Mouse (Mus musculus) layer of hippocampus, postnatal 25 days (tissue): ENCODE data around the gene Rnf186. TPM values are rescaled to one million over a fixed set of nuclear protein-coding genes. Genes with fewer than 3 reads are reported as not detected.
"Not testable (repeated sequence)": the region's sequence is repeated elsewhere in the genome, so short reads cannot be mapped to it uniquely, and the experiment has no call there.

ENCODE experiments used
- DNase-seq, 2 experiments: peaks; one replicate each; pipeline ENCODE4 v3.0.0; 2022; ENCODE audit warnings: mixed read lengths in 2 of 2, low spot score in 1 of 2; ENCODE audit errors: extremely low spot score in 1 of 2
- total RNA-seq, 2 experiments: library from RNA; stranded (reverse); gene quantifications; 2 replicates each; pipeline ENCODE4 v1.2.3; 2021

Gene Rnf186
- total RNA-seq, 2 experiments from 2014 or later: not detected

- DNase-seq: no peak
Measured at GRCm38 (mm10) chr4:138971371-138971770, 4.5 kb downstream of the Rnf186 start.

GRCm38 (mm10) chr4:138972139-138972826 is 5.4 kb downstream of the Rnf186 start:
- DNase-seq: peak in 1 of 2 experiments; percentile 34

GRCm38 (mm10) chr4:138972827-138973718 is 6.2 kb downstream of the Rnf186 start, which contains the start of gene Tmco4:
Tmco4 (plus strand) TSS chr4:138972888.
- DNase-seq: peak in 1 of 2 experiments; percentile 28

GRCm38 (mm10) chr4:138973719-138974115 is 6.8 kb downstream of the Rnf186 start:
- no peak for DNase-seq

GRCm38 (mm10) chr4:138974540-138974939 is 7.6 kb downstream of the Rnf186 start:
- DNase-seq: not testable (repeated sequence)

DNA sequence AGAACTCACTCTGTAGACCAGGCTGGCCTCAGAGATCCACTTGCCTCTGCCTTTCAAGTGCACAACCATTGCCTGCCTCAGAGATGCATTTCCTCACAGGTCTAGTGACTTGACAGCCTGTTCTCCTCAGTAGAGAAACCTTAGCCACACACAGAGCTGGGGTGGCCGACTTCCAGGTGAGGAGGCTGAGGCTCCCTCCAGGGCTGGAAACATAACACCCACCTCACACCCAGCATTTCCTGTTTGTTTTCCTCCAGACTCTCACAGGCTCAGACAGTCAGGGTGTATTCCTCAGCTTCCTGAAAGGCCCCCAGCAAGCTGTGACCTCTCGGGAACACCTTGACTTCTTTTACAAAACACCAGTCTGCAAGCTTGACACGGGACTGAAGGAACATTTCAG is 8.3 kb downstream of the Rnf186 start:
- no peak for DNase-seq

DNA sequence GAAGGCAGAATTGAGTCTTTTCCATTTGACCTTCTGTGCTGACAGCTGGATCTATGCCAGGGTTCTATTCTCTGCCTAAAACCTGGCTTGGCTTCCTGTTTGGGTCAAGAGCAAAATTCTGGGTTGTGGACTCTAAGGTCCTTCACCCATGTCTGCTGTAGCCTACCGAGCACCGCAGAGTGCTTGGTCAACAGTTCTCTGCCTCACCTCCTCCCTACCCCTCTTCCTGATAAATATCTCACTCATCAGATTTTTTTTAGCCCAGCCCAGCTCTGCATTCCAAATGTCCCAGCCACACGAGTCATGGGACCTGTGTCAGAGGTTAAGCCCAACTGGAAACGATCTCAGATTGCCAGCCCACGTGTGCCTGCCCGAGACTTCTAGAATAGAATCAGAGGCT is 9.1 kb downstream of the Rnf186 start:
- no peak for DNase-seq

DNA sequence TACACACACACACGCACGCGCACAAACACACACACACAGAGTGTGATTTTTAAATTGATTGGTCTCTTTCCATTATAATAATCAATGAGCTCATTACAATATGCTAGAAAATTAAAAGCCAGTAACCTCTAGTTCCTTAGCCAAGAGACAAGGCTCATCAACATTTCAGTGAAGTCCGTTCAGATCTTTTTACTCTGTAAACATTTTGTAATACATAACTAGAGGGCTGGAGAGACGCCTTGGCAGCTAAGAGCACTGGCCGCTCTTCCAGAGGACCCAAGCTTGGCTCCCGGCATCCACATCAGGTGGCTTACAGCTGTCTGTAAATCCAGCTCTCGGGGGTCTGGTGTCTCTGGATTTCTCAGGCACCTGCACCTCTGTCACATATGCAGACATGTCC is 13.1 kb downstream of the Rnf186 start:
- no peak for DNase-seq

GRCm38 (mm10) chr4:138980771-138981420 is 14.0 kb downstream of the Rnf186 start:
- DNase-seq: no peak

DNA sequence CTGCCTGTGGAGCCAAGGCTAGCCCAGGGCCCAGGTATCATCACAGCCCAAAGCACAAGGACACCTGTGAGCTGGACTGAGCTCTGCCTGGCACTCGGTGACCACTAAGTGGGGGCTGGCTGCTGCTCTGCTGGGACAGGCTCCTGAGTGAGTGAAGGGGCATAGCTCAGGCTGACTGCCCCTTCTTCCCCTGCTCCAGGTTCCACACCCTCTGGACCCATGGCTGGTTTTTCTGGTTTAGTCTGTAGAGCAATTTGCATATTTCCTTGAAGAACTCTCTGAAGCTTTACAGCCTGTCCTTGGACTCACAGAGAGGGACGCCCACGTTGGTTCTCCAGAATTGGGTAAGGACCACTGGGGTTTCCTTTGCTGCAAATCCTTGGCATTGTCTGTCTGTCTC is 16.5 kb downstream of the Rnf186 start:
- DNase-seq: no peak

GRCm38 (mm10) chr4:138984744-138985143 is 17.8 kb downstream of the Rnf186 start:
- no peak for DNase-seq

GRCm38 (mm10) chr4:138986280-138986679 is 19.4 kb downstream of the Rnf186 start:
- no peak for DNase-seq

DNA sequence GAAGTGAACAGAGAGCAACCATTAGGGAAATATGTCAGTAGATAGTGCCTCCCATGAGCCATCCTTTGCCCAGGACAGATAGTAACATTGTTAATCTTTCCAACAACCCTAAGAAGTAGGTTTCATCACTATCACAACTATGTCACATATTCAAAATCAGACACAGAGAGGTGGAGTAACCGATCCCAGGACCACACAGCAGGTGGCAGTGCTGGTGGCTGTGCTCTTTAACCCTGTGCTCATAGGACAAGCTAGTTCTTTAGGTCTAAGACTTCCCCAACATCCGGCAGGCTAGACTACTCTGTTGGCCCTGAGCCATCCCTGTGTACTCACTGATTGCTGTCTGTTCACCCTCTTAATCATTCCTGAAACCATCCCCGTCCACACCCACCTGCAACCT is 27.5 kb downstream of the Rnf186 start:
- no peak for DNase-seq

- no peak for DNase-seq
Measured at GRCm38 (mm10) chr4:138996410-138996809, 29.5 kb downstream of the Rnf186 start.

- no peak for DNase-seq
Measured at GRCm38 (mm10) chr4:138997121-138997520, 30.2 kb downstream of the Rnf186 start.

DNA sequence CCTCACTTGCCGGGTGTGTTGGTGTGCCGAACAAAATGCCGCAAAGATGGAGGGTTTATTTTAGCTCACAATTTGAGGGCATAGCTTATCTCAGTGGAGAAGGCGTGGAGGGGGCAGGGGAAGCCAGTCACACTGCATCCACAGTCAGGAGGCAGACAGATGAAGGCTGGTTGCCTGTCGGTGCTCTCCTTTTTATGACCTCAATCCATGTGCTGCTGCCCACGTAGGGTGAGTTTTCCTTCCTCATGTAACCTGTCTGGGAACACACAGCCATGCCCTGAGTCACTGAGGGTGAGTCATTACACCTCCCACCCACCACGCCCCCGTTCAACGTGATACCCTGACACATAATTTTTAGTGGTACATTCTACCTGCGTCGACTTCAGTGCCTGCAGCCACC is 31.7 kb downstream of the Rnf186 start:
- no peak for DNase-seq

DNA sequence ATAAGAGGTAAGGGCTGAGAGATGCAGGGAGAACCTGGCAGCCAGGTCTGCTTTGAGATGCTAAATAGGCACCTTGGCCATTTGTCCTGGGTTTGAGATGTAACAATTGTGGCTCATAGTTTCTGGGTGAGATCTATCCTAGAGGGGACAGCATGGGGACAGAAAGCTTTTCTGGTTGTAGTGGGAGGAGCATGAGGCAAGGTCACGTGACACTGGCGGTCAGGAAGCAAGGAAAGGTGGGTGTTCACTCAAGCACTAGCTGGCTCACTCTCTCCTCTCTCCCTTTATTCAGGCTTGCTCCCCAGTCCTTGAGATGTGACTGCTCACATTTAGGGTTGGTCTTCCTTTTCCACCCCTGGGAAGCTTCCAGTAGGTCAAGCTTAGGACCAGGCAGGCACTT is 34.1 kb downstream of the Rnf186 start:
- no peak for DNase-seq

DNA sequence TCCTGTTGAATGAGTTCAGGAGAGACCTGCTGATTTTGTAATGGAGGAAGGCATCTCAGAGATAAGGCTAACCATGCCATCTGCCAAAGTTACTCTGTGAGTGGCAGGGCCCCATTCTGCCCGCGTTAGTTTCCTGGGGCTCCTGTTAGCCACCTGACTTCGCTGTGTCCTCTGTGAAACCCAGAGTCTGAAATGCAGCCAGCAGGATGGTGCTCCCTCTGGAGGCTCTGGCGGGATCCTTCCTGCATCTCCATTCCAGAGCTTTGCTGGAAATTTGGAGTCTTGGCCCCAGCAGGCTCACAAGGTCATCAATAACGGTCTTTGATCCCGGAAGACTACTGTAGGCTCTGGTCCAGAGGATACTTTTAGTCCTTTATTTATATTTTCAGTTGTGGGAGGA is 34.5 kb downstream of the Rnf186 start:
- DNase-seq: peak in 1 of 2 experiments; percentile 26

DNA sequence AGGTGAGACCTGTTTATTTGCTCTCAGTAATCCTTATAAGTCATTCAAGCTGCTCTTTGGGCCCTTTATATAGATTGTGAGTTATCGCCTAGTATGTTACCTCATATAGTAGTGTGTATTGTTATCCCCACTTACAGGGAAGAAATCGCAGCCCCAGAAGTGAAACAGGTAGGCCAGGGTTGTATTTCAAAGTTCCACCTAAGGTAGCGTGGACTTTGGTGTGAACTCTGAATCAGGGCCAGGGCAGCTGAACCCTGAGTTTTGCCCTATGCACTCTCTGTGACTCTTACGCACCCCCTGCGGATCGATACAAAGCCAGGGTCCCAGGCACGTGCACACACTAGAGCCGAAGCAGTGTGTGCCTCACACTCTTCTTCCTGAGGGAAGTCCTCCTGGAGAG is 37.2 kb downstream of the Rnf186 start:
- DNase-seq: no peak

DNA sequence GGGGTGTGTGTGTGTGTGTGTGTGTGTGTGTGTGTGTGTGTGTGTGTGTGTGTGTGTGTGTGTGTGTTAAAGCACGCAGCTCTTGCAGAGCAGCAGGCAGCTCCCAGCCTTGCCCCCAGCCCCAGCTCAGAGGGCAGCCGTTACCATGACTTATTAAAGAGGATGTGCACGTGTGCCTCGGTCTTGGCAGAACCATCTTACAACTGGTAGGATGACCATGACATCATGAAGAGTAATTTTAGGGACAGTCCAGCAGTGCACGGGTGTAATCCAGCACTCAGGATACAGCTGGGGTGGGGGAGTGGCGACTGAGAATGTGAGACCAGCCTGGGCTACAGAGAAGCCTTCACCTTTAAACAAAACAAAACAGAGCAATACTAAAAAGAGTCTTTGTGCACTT is 38.3 kb downstream of the Rnf186 start:
- no peak for DNase-seq

GRCm38 (mm10) chr4:139007353-139007752 is 40.4 kb downstream of the Rnf186 start:
- DNase-seq: no peak
